Comparison of ENCODE assay signal across 26 mouse cellular contexts in genomic region chr8:74971636-74972035, GRCm38 (mm10).
"Had no signal": no experiment of that assay in that cellular context is flagged by ENCODE, and none has a peak within 500 bp of the region (broad histone marks: within the 10 kb centered on the region; RNA-seq: fewer than 3 reads in every experiment).

No protein-coding gene starts in this region.

- DNase-seq: cerebellum, adult 9-10 months; cerebellum, adult 9-11 months; cerebellum, postnatal 10 days; cerebellum, postnatal 14 days; cerebellum, postnatal 25 days; cerebellum, postnatal 36 days; embryo, embryonic 11 days; forebrain, postnatal 0 days; gastrocnemius, adult 2 months; gastrocnemius, postnatal 10 days; gastrocnemius, postnatal 14 days; gastrocnemius, postnatal 25 days; gastrocnemius, postnatal 36 days; heart, adult 11 months; heart, adult 18-20 months; heart, adult 2 months had no signal

- H3K27ac ChIP-seq: embryonic facial prominence, embryonic 10.5 days; embryonic facial prominence, embryonic 12.5 days; embryonic facial prominence, embryonic 13.5 days; embryonic facial prominence, embryonic 15.5 days; forebrain, embryonic 10.5 days; forebrain, embryonic 13.5 days; forebrain, embryonic 15.5 days; gastrocnemius, adult 2 months; heart, adult 2 months had no signal

- H3K9me3 ChIP-seq: embryonic facial prominence, embryonic 10.5 days; embryonic facial prominence, embryonic 12.5 days; embryonic facial prominence, embryonic 13.5 days; embryonic facial prominence, embryonic 15.5 days; forebrain, embryonic 10.5 days; forebrain, embryonic 13.5 days; forebrain, embryonic 15.5 days had no signal

- H3K9ac ChIP-seq: embryonic facial prominence, embryonic 12.5 days; embryonic facial prominence, embryonic 13.5 days; embryonic facial prominence, embryonic 15.5 days; forebrain, embryonic 13.5 days; forebrain, embryonic 15.5 days; forebrain, postnatal 0 days had no signal

- ATAC-seq: forebrain, embryonic 13.5 days; forebrain, embryonic 14.5 days; forebrain, embryonic 15.5 days; forebrain, embryonic 16.5 days; forebrain, postnatal 0 days had no signal

- H3K4me3 ChIP-seq: embryonic facial prominence, embryonic 10.5 days; embryonic facial prominence, embryonic 12.5 days; embryonic facial prominence, embryonic 13.5 days; embryonic facial prominence, embryonic 15.5 days; erythroblast, embryonic 14.5 days; forebrain, embryonic 10.5 days; forebrain, embryonic 13.5 days; forebrain, embryonic 15.5 days; gastrocnemius, adult 2 months; heart, adult 2 months had no signal

- H3K27me3 ChIP-seq: embryonic facial prominence, embryonic 12.5 days; embryonic facial prominence, embryonic 13.5 days; embryonic facial prominence, embryonic 15.5 days; forebrain, embryonic 13.5 days; forebrain, embryonic 15.5 days had no signal

- H3K36me3 ChIP-seq: embryonic facial prominence, embryonic 10.5 days; embryonic facial prominence, embryonic 12.5 days; embryonic facial prominence, embryonic 13.5 days; embryonic facial prominence, embryonic 15.5 days; forebrain, embryonic 10.5 days; forebrain, embryonic 15.5 days had no signal

- H3K4me1 ChIP-seq: embryonic facial prominence, embryonic 10.5 days; embryonic facial prominence, embryonic 12.5 days; embryonic facial prominence, embryonic 13.5 days; embryonic facial prominence, embryonic 15.5 days; forebrain, embryonic 10.5 days; forebrain, embryonic 15.5 days had no signal

- H3K4me2 ChIP-seq: embryonic facial prominence, embryonic 12.5 days; embryonic facial prominence, embryonic 13.5 days; embryonic facial prominence, embryonic 15.5 days; forebrain, embryonic 13.5 days; forebrain, embryonic 15.5 days had no signal
